Mouse (Mus musculus): ENCODE results near the gene Wdr62. TPM values are rescaled to one million over a fixed set of nuclear protein-coding genes. Genes with fewer than 3 reads are reported as not detected.

Wdr62 gene
- polyA plus RNA-seq, 1 experiment = 21.4 TPM

- H3K27ac ChIP-seq (ENCODE audit: insufficient read depth, low read depth, low read length) = no peak overlapping the region
These were observed 80.6 kb downstream of the Wdr62 start for GRCm38 (mm10) chr7:30199498-30200139.

GRCm38 (mm10) chr7:30198481-30198971, 81.7 kb downstream of the Wdr62 start, which contains the start of gene Capns1:
Gene Capns1, minus strand, starts transcription at chr7:30198811.
- Histone ChIP-seq H3K27ac (ENCODE audit: insufficient read depth, low read depth, low read length) (no peak within 1 kb of the TSS), H3K4me1 (ENCODE audit: control insufficient read depth, insufficient read depth, low read length) (peaks cover 18% of the 10 kb centered on the region), H3K4me3 (ENCODE audit: insufficient read depth, low read length) (no peak within 1 kb of the TSS)
- no peak for TF ChIP-seq POLR2A (IDR thresholded peaks at IDR 0.05; ENCODE audit: borderline replicate concordance, low read depth, low read length)
- TF ChIP-seq CTCF (IDR thresholded peaks at IDR 0.05; ENCODE audit: low read depth, low read length) = peak; percentile 76

More at GRCm38 (mm10) chr7:30199498-30200139, 80.6 kb downstream of the Wdr62 start:
- Histone ChIP-seq H3K4me1 (ENCODE audit: control insufficient read depth, insufficient read depth, low read length) (peaks cover 17% of the 10 kb centered on the region), H3K4me3 (ENCODE audit: insufficient read depth, low read length) (no peak overlapping the region)
- no peak for TF ChIP-seq POLR2A (IDR thresholded peaks at IDR 0.05; ENCODE audit: borderline replicate concordance, low read depth, low read length)
- no peak for TF ChIP-seq CTCF (IDR thresholded peaks at IDR 0.05; ENCODE audit: low read depth, low read length)

- TF ChIP-seq POLR2A (IDR thresholded peaks at IDR 0.05; ENCODE audit: borderline replicate concordance, low read depth, low read length) (no peak), CTCF (IDR thresholded peaks at IDR 0.05; ENCODE audit: low read depth, low read length) (no peak)
- Histone ChIP-seq H3K4me1 (ENCODE audit: control insufficient read depth, insufficient read depth, low read length) (peaks cover 23% of the 10 kb centered on the region), H3K4me3 (ENCODE audit: insufficient read depth, low read length) (no peak overlapping the region), H3K27ac (ENCODE audit: insufficient read depth, low read depth, low read length) (no peak overlapping the region)
These were observed 82.6 kb downstream of the Wdr62 start for GRCm38 (mm10) chr7:30197592-30198129.

- H3K4me3 ChIP-seq (ENCODE audit: insufficient read depth, low read length) = no peak overlapping the region
- no peak overlapping the region for H3K27ac ChIP-seq (ENCODE audit: insufficient read depth, low read depth, low read length)
- H3K4me1 ChIP-seq (ENCODE audit: control insufficient read depth, insufficient read depth, low read length) = peaks cover 23% of the 10 kb centered on the region
- no peak for TF ChIP-seq POLR2A (IDR thresholded peaks at IDR 0.05; ENCODE audit: borderline replicate concordance, low read depth, low read length)
- no peak for TF ChIP-seq CTCF (IDR thresholded peaks at IDR 0.05; ENCODE audit: low read depth, low read length)
These were observed 84.0 kb downstream of the Wdr62 start for GRCm38 (mm10) chr7:30196171-30196570.

GRCm38 (mm10) chr7:30195461-30195860, 84.8 kb downstream of the Wdr62 start:
- H3K4me1 ChIP-seq (ENCODE audit: control insufficient read depth, insufficient read depth, low read length) = peaks cover 23% of the 10 kb centered on the region
- TF ChIP-seq CTCF (IDR thresholded peaks at IDR 0.05; ENCODE audit: low read depth, low read length) (no peak), POLR2A (IDR thresholded peaks at IDR 0.05; ENCODE audit: borderline replicate concordance, low read depth, low read length) (no peak)
- 0 out of 2 replicates have a peak overlapping the region, but pooled peaks have one; percentile 9 for H3K4me3 ChIP-seq (ENCODE audit: insufficient read depth, low read length)
- H3K27ac ChIP-seq (ENCODE audit: insufficient read depth, low read depth, low read length) = no peak overlapping the region

- TF ChIP-seq CTCF (IDR thresholded peaks at IDR 0.05; ENCODE audit: low read depth, low read length) (no peak), POLR2A (IDR thresholded peaks at IDR 0.05; ENCODE audit: borderline replicate concordance, low read depth, low read length) (no peak)
- Histone ChIP-seq H3K27ac (ENCODE audit: insufficient read depth, low read depth, low read length) (peak overlapping the region; percentile 91), H3K4me3 (ENCODE audit: insufficient read depth, low read length) (peak overlapping the region; percentile 66), H3K4me1 (ENCODE audit: control insufficient read depth, insufficient read depth, low read length) (peaks cover 23% of the 10 kb centered on the region)
These were observed 85.3 kb downstream of the Wdr62 start for GRCm38 (mm10) chr7:30194884-30195283.

GRCm38 (mm10) chr7:30194101-30194831, 86.0 kb downstream of the Wdr62 start:
- TF ChIP-seq CTCF (IDR thresholded peaks at IDR 0.05; ENCODE audit: low read depth, low read length) (no peak), POLR2A (IDR thresholded peaks at IDR 0.05; ENCODE audit: borderline replicate concordance, low read depth, low read length) (no peak)
- Histone ChIP-seq H3K4me1 (ENCODE audit: control insufficient read depth, insufficient read depth, low read length) (peaks cover 23% of the 10 kb centered on the region), H3K27ac (ENCODE audit: insufficient read depth, low read depth, low read length) (peak overlapping the region; percentile 91), H3K4me3 (ENCODE audit: insufficient read depth, low read length) (peak overlapping the region; percentile 66)

- Histone ChIP-seq H3K27ac (ENCODE audit: insufficient read depth, low read depth, low read length) (no peak overlapping the region; the same call in 1 of the 2 replicates), H3K4me1 (ENCODE audit: control insufficient read depth, insufficient read depth, low read length) (peaks cover 23% of the 10 kb centered on the region), H3K4me3 (ENCODE audit: insufficient read depth, low read length) (peak overlapping the region; percentile 66)
- TF ChIP-seq CTCF (IDR thresholded peaks at IDR 0.05; ENCODE audit: low read depth, low read length) = no peak
- no peak for TF ChIP-seq POLR2A (IDR thresholded peaks at IDR 0.05; ENCODE audit: borderline replicate concordance, low read depth, low read length)
These were observed 86.6 kb downstream of the Wdr62 start for GRCm38 (mm10) chr7:30193581-30194100.

GRCm38 (mm10) chr7:30193013-30193412, 87.2 kb downstream of the Wdr62 start:
- no peak overlapping the region for H3K27ac ChIP-seq (ENCODE audit: insufficient read depth, low read depth, low read length)
- peaks cover 23% of the 10 kb centered on the region for H3K4me1 ChIP-seq (ENCODE audit: control insufficient read depth, insufficient read depth, low read length)
- TF ChIP-seq POLR2A (IDR thresholded peaks at IDR 0.05; ENCODE audit: borderline replicate concordance, low read depth, low read length) (no peak), CTCF (IDR thresholded peaks at IDR 0.05; ENCODE audit: low read depth, low read length) (no peak)
- peak overlapping the region; percentile 66 for H3K4me3 ChIP-seq (ENCODE audit: insufficient read depth, low read length)

Measured in bone marrow macrophage, adult 2 months (primary cell).